Mouse (Mus musculus): Measurements from ENCODE around the gene Aurkb. TPM values are rescaled to one million over a fixed set of nuclear protein-coding genes. Genes with fewer than 3 reads are reported as not detected.

The Aurkb gene
- polyA plus RNA-seq, 1 experiment from 2014 or later: 153 TPM

GRCm38 (mm10) chr11:69075764-69076479, 30.5 kb downstream of the Aurkb start:
- no peaks in the 10 kb centered on the region for H3K9me3 ChIP-seq
- no peaks in the 10 kb centered on the region for H3K36me3 ChIP-seq
- no peak overlapping the region for H3K27ac ChIP-seq
- H3K27me3 ChIP-seq: no peaks in the 10 kb centered on the region
- WGBS: 49% methylated on average over 9 of the region's 9 CpGs
- no peak overlapping the region for H3K4me3 ChIP-seq
- no peak for ATAC-seq (ENCODE audit: insufficient number of reproducible peaks, insufficient read depth, low FRiP score, low TSS enrichment, low read depth)
- no peak overlapping the region for H3K4me2 ChIP-seq
- peaks cover 25% of the 10 kb centered on the region for H3K4me1 ChIP-seq
- no peak overlapping the region for H3K9ac ChIP-seq

- WGBS: 67% methylated on average over 5 of the region's 5 CpGs
Measured at GRCm38 (mm10) chr11:69076572-69076971, 31.1 kb downstream of the Aurkb start.

GRCm38 (mm10) chr11:69077316-69077715, 31.9 kb downstream of the Aurkb start:
- no peaks in the 10 kb centered on the region for H3K36me3 ChIP-seq
- H3K4me3 ChIP-seq: no peak overlapping the region
- H3K27me3 ChIP-seq: no peaks in the 10 kb centered on the region
- no peak overlapping the region for H3K9ac ChIP-seq
- H3K4me2 ChIP-seq: no peak overlapping the region
- no peaks in the 10 kb centered on the region for H3K9me3 ChIP-seq
- 80% methylated on average over 9 of the region's 9 CpGs for WGBS
- H3K27ac ChIP-seq: no peak overlapping the region
- no peak for ATAC-seq (ENCODE audit: insufficient number of reproducible peaks, insufficient read depth, low FRiP score, low TSS enrichment, low read depth)
- peaks cover 11% of the 10 kb centered on the region for H3K4me1 ChIP-seq

More at GRCm38 (mm10) chr11:69076572-69076971, 31.1 kb downstream of the Aurkb start:
- H3K9me3 ChIP-seq: no peaks in the 10 kb centered on the region
- no peak overlapping the region for H3K4me2 ChIP-seq
- no peaks in the 10 kb centered on the region for H3K27me3 ChIP-seq
- H3K9ac ChIP-seq: no peak overlapping the region
- no peak overlapping the region for H3K4me3 ChIP-seq
- H3K4me1 ChIP-seq: peaks cover 19% of the 10 kb centered on the region
- H3K27ac ChIP-seq: no peak overlapping the region
- H3K36me3 ChIP-seq: no peaks in the 10 kb centered on the region
- ATAC-seq (ENCODE audit: insufficient number of reproducible peaks, insufficient read depth, low FRiP score, low TSS enrichment, low read depth): no peak

GRCm38 (mm10) chr11:69078041-69078440, 32.6 kb downstream of the Aurkb start:
- H3K4me1 ChIP-seq: peaks cover 8% of the 10 kb centered on the region; the same call in 1 of the 2 replicates
- ATAC-seq (ENCODE audit: insufficient number of reproducible peaks, insufficient read depth, low FRiP score, low TSS enrichment, low read depth): no peak
- H3K36me3 ChIP-seq: no peaks in the 10 kb centered on the region
- no peak overlapping the region for H3K4me2 ChIP-seq
- no peak overlapping the region for H3K9ac ChIP-seq
- no peak overlapping the region for H3K27ac ChIP-seq
- WGBS: 90% methylated on average over 6 of the region's 6 CpGs
- H3K27me3 ChIP-seq: no peaks in the 10 kb centered on the region
- H3K4me3 ChIP-seq: no peak overlapping the region
- H3K9me3 ChIP-seq: no peaks in the 10 kb centered on the region

- Histone ChIP-seq H3K4me3 (no peak overlapping the region), H3K9me3 (no peaks in the 10 kb centered on the region), H3K4me1 (peaks cover 7% of the 10 kb centered on the region; the same call in 1 of the 2 replicates), H3K9ac (no peak overlapping the region), H3K27ac (no peak overlapping the region), H3K36me3 (no peaks in the 10 kb centered on the region), H3K27me3 (no peaks in the 10 kb centered on the region), H3K4me2 (no peak overlapping the region)
- WGBS: 65% methylated on average over 5 of the region's 5 CpGs
- ATAC-seq (ENCODE audit: insufficient number of reproducible peaks, insufficient read depth, low FRiP score, low TSS enrichment, low read depth): no peak
Measured at GRCm38 (mm10) chr11:69078805-69079438, 33.5 kb downstream of the Aurkb start.

- WGBS: 79% methylated on average over 15 of the region's 15 CpGs
- Histone ChIP-seq H3K9me3 (no peaks in the 10 kb centered on the region), H3K4me1 (no peaks in the 10 kb centered on the region), H3K27me3 (no peaks in the 10 kb centered on the region), H3K36me3 (no peaks in the 10 kb centered on the region), H3K9ac (no peak overlapping the region), H3K4me3 (no peak overlapping the region), H3K27ac (no peak overlapping the region), H3K4me2 (no peak overlapping the region)
- ATAC-seq (ENCODE audit: insufficient number of reproducible peaks, insufficient read depth, low FRiP score, low TSS enrichment, low read depth): no peak
Measured at GRCm38 (mm10) chr11:69080102-69080854, 34.8 kb downstream of the Aurkb start.

GRCm38 (mm10) chr11:69080855-69081222, 35.4 kb downstream of the Aurkb start:
- no peaks in the 10 kb centered on the region for H3K4me1 ChIP-seq
- no peak overlapping the region for H3K4me3 ChIP-seq
- no peaks in the 10 kb centered on the region for H3K27me3 ChIP-seq
- no peak overlapping the region for H3K4me2 ChIP-seq
- no peaks in the 10 kb centered on the region for H3K36me3 ChIP-seq
- ATAC-seq (ENCODE audit: insufficient number of reproducible peaks, insufficient read depth, low FRiP score, low TSS enrichment, low read depth): no peak
- 86% methylated on average over 8 of the region's 8 CpGs for WGBS
- no peaks in the 10 kb centered on the region for H3K9me3 ChIP-seq
- no peak overlapping the region for H3K27ac ChIP-seq
- no peak overlapping the region for H3K9ac ChIP-seq

- no peak overlapping the region for H3K9ac ChIP-seq
- no peaks in the 10 kb centered on the region for H3K9me3 ChIP-seq
- no peaks in the 10 kb centered on the region for H3K27me3 ChIP-seq
- no peak for ATAC-seq (ENCODE audit: insufficient number of reproducible peaks, insufficient read depth, low FRiP score, low TSS enrichment, low read depth)
- 0 out of 2 replicates have a peak, but pooled peaks cover 4% of the 10 kb centered on the region for H3K4me1 ChIP-seq
- H3K4me3 ChIP-seq: no peak overlapping the region
- H3K27ac ChIP-seq: no peak overlapping the region
- no peaks in the 10 kb centered on the region for H3K36me3 ChIP-seq
- H3K4me2 ChIP-seq: no peak overlapping the region
- 88% methylated on average over 7 of the region's 7 CpGs for WGBS
Measured at GRCm38 (mm10) chr11:69081613-69082012, 36.2 kb downstream of the Aurkb start.

GRCm38 (mm10) chr11:69085608-69086007, 40.2 kb downstream of the Aurkb start:
- H3K9ac ChIP-seq: no peak overlapping the region
- no peaks in the 10 kb centered on the region for H3K27me3 ChIP-seq
- H3K9me3 ChIP-seq: no peaks in the 10 kb centered on the region
- H3K4me1 ChIP-seq: peaks cover 35% of the 10 kb centered on the region
- H3K27ac ChIP-seq: no peak overlapping the region
- ATAC-seq (ENCODE audit: insufficient number of reproducible peaks, insufficient read depth, low FRiP score, low TSS enrichment, low read depth): no peak
- no peak overlapping the region for H3K4me3 ChIP-seq
- H3K4me2 ChIP-seq: no peak overlapping the region
- peaks cover 13% of the 10 kb centered on the region for H3K36me3 ChIP-seq
- WGBS: 56% methylated on average over 6 of the region's 6 CpGs

- H3K9me3 ChIP-seq: no peaks in the 10 kb centered on the region
- no peak overlapping the region for H3K9ac ChIP-seq
- H3K4me2 ChIP-seq: no peak overlapping the region
- H3K4me1 ChIP-seq: peaks cover 39% of the 10 kb centered on the region
- H3K27ac ChIP-seq: peak overlapping the region; percentile 71
- peaks cover 21% of the 10 kb centered on the region for H3K36me3 ChIP-seq
- 58% methylated on average over 6 of the region's 6 CpGs for WGBS
- no peaks in the 10 kb centered on the region for H3K27me3 ChIP-seq
- ATAC-seq (ENCODE audit: insufficient number of reproducible peaks, insufficient read depth, low FRiP score, low TSS enrichment, low read depth): no peak
- H3K4me3 ChIP-seq: no peak overlapping the region
Measured at GRCm38 (mm10) chr11:69086390-69086789, 40.9 kb downstream of the Aurkb start.

- WGBS: 37% methylated on average over 4 of the region's 4 CpGs
- no peak overlapping the region for H3K9ac ChIP-seq
- no peak overlapping the region for H3K4me3 ChIP-seq
Measured at GRCm38 (mm10) chr11:69087082-69087481, 41.6 kb downstream of the Aurkb start.

More at GRCm38 (mm10) chr11:69087082-69087481, 41.6 kb downstream of the Aurkb start:
- peak overlapping the region; percentile 11; the same call in 1 of the 2 replicates for H3K4me2 ChIP-seq
- H3K27me3 ChIP-seq: no peaks in the 10 kb centered on the region
- peaks cover 43% of the 10 kb centered on the region for H3K4me1 ChIP-seq
- ATAC-seq (ENCODE audit: insufficient number of reproducible peaks, insufficient read depth, low FRiP score, low TSS enrichment, low read depth): no peak
- H3K9me3 ChIP-seq: no peaks in the 10 kb centered on the region
- peaks cover 28% of the 10 kb centered on the region for H3K36me3 ChIP-seq
- H3K27ac ChIP-seq: peak overlapping the region; percentile 71
